Mouse (Mus musculus) common myeloid progenitor, adult 5-6 weeks (primary cell): ENCODE measurements at regions not wholly inside any gene's neighbourhood (a gene's known extent, or its start where the extent isn't known, plus 50 kb on each side); places are given as distances from the start of the nearest gene placed in this dataset.

Experiments
- ATAC-seq: replicated peaks from 2 replicates; pipeline ENCODE4 v1.8.0; 2016; ENCODE audit warnings: low read depth, mild to moderate bottlenecking, moderate TSS enrichment, inconsistent platforms; ENCODE audit not compliant: poor library complexity, severe bottlenecking

GRCm38 (mm10) chr4:8374737-8375489 is 136.1 kb upstream of the Car8 start:
- ATAC-seq: no peak

GRCm38 (mm10) chr4:8374061-8374460 is 135.2 kb upstream of the Car8 start:
- no peak for ATAC-seq

- ATAC-seq: no peak
Observed at GRCm38 (mm10) chr4:8372069-8372468, 133.2 kb upstream of the Car8 start.

GRCm38 (mm10) chr4:8370786-8371185 is 131.9 kb upstream of the Car8 start:
- ATAC-seq: no peak

- peak; percentile 85 for ATAC-seq
Observed at GRCm38 (mm10) chr4:8367487-8368276, 128.8 kb upstream of the Car8 start.

GRCm38 (mm10) chr4:8366978-8367377 is 128.1 kb upstream of the Car8 start:
- ATAC-seq: no peak

GRCm38 (mm10) chr4:8362409-8362808 is 123.6 kb upstream of the Car8 start:
- no peak for ATAC-seq

- no peak for ATAC-seq
Observed at GRCm38 (mm10) chr4:8361931-8362330, 123.1 kb upstream of the Car8 start.

- no peak for ATAC-seq
Observed at GRCm38 (mm10) chr4:8361305-8361704, 122.5 kb upstream of the Car8 start.

- no peak for ATAC-seq
Observed at GRCm38 (mm10) chr4:8357443-8357842, 118.6 kb upstream of the Car8 start.

GRCm38 (mm10) chr4:8341928-8342327 is 103.1 kb upstream of the Car8 start:
- ATAC-seq: no peak

GRCm38 (mm10) chr4:8309241-8309987 is 70.6 kb upstream of the Car8 start:
- ATAC-seq: no peak

- no peak for ATAC-seq
Observed at GRCm38 (mm10) chr4:8292563-8292962, 53.7 kb upstream of the Car8 start.

- ATAC-seq: no peak
Observed at GRCm38 (mm10) chr4:8291528-8292492, 53.0 kb upstream of the Car8 start.

GRCm38 (mm10) chr4:8289901-8290300 is 51.1 kb upstream of the Car8 start:
- ATAC-seq: 0 out of 2 replicates have a peak, but pooled peaks have one; percentile 22
